Mouse (Mus musculus) E14TG2a.4 (cell line): Measurements from ENCODE around the gene Bola1.

Source experiments
- CTCF ChIP-seq: conservative IDR thresholded peaks from 2 replicates; pipeline ENCODE4 v1.5.1; 2014; ENCODE audit warnings: low read length
- NANOG ChIP-seq: IDR thresholded peaks from 2 replicates; pipeline ENCODE4 v1.6.1; 2014; ENCODE audit warnings: borderline replicate concordance, low read length, mixed read lengths

GRCm38 (mm10) chr3:96240799-96241197 is 21.3 kb upstream of the Bola1 start:
- TF ChIP-seq CTCF = no peak
- no peak for TF ChIP-seq NANOG
